Mouse (Mus musculus): ENCODE results near the gene Rtn4rl1. TPM values are rescaled to one million over a fixed set of nuclear protein-coding genes. Genes with fewer than 3 reads are reported as not detected.
A peak's percentile ranks its signal among the peaks of the same experiment; 100 is the strongest.

Gene Rtn4rl1
- polyA plus RNA-seq, 1 experiment from 2014 or later = 2.0 TPM

GRCm38 (mm10) chr11:75161417-75162008 is 32.1 kb upstream of the Rtn4rl1 start:
- H3K36me3 ChIP-seq (replicated peaks; ENCODE audit: control insufficient read depth, insufficient read depth, low read depth, low read length) = peaks cover 9% of the 10 kb centered on the region
- no peak overlapping the region for H3K9ac ChIP-seq (replicated peaks; ENCODE audit: low read length)
- H3K9me3 ChIP-seq (replicated peaks; ENCODE audit: control insufficient read depth, low read length) = no peaks in the 10 kb centered on the region
- H3K4me1 ChIP-seq (ENCODE audit: control insufficient read depth, insufficient read depth, low read length) = peaks cover 8% of the 10 kb centered on the region
- DNase-seq (ENCODE audit: low spot score) (no peak), ATAC-seq (replicated peaks; ENCODE audit: insufficient number of reproducible peaks, low FRiP score, low TSS enrichment, low read depth) (no peak; the same call in 1 of the 2 replicates)
- no peak overlapping the region for H3K27ac ChIP-seq (replicated peaks; ENCODE audit: low read depth, low read length)
- 83% methylated on average over 4 of the region's 4 CpGs for WGBS
- no peak overlapping the region for H3K4me2 ChIP-seq (ENCODE audit: low read depth, low read length)
- peaks cover 28% of the 10 kb centered on the region for H3K27me3 ChIP-seq (ENCODE audit: control insufficient read depth, insufficient read depth, low read length)
- H3K4me3 ChIP-seq (ENCODE audit: low read depth, low read length) = no peak overlapping the region

GRCm38 (mm10) chr11:75162591-75163080 is 30.9 kb upstream of the Rtn4rl1 start:
- Histone ChIP-seq H3K4me2 (ENCODE audit: low read depth, low read length) (no peak overlapping the region), H3K36me3 (replicated peaks; ENCODE audit: control insufficient read depth, insufficient read depth, low read depth, low read length) (peaks cover 9% of the 10 kb centered on the region), H3K9ac (replicated peaks; ENCODE audit: low read length) (no peak overlapping the region), H3K27me3 (ENCODE audit: control insufficient read depth, insufficient read depth, low read length) (peaks cover 39% of the 10 kb centered on the region), H3K9me3 (replicated peaks; ENCODE audit: control insufficient read depth, low read length) (no peaks in the 10 kb centered on the region), H3K4me3 (ENCODE audit: low read depth, low read length) (no peak overlapping the region), H3K27ac (replicated peaks; ENCODE audit: low read depth, low read length) (no peak overlapping the region), H3K4me1 (ENCODE audit: control insufficient read depth, insufficient read depth, low read length) (peaks cover 10% of the 10 kb centered on the region)
- ATAC-seq (replicated peaks; ENCODE audit: insufficient number of reproducible peaks, low FRiP score, low TSS enrichment, low read depth) (no peak), DNase-seq (ENCODE audit: low spot score) (no peak)
- 89% methylated on average over 12 of the region's 12 CpGs for WGBS

GRCm38 (mm10) chr11:75163379-75163778 is 30.2 kb upstream of the Rtn4rl1 start:
- WGBS = 72% methylated on average over 6 of the region's 6 CpGs
- Histone ChIP-seq H3K27me3 (ENCODE audit: control insufficient read depth, insufficient read depth, low read length) (peaks cover 46% of the 10 kb centered on the region), H3K36me3 (replicated peaks; ENCODE audit: control insufficient read depth, insufficient read depth, low read depth, low read length) (peaks cover 9% of the 10 kb centered on the region), H3K9ac (replicated peaks; ENCODE audit: low read length) (no peak overlapping the region), H3K4me2 (ENCODE audit: low read depth, low read length) (no peak overlapping the region), H3K9me3 (replicated peaks; ENCODE audit: control insufficient read depth, low read length) (no peaks in the 10 kb centered on the region), H3K4me1 (ENCODE audit: control insufficient read depth, insufficient read depth, low read length) (peaks cover 11% of the 10 kb centered on the region), H3K4me3 (ENCODE audit: low read depth, low read length) (no peak overlapping the region), H3K27ac (replicated peaks; ENCODE audit: low read depth, low read length) (no peak overlapping the region)
- DNase-seq (ENCODE audit: low spot score) = no peak
- no peak for ATAC-seq (replicated peaks; ENCODE audit: insufficient number of reproducible peaks, low FRiP score, low TSS enrichment, low read depth)

- H3K4me2 ChIP-seq (ENCODE audit: low read depth, low read length) = no peak overlapping the region
- peaks cover 52% of the 10 kb centered on the region for H3K27me3 ChIP-seq (ENCODE audit: control insufficient read depth, insufficient read depth, low read length)
- H3K4me3 ChIP-seq (ENCODE audit: low read depth, low read length) = no peak overlapping the region
- no peak for ATAC-seq (replicated peaks; ENCODE audit: insufficient number of reproducible peaks, low FRiP score, low TSS enrichment, low read depth)
- H3K9ac ChIP-seq (replicated peaks; ENCODE audit: low read length) = no peak overlapping the region
- H3K9me3 ChIP-seq (replicated peaks; ENCODE audit: control insufficient read depth, low read length) = no peaks in the 10 kb centered on the region
- no peak for DNase-seq (ENCODE audit: low spot score)
- peaks cover 9% of the 10 kb centered on the region for H3K36me3 ChIP-seq (replicated peaks; ENCODE audit: control insufficient read depth, insufficient read depth, low read depth, low read length)
- no peak overlapping the region for H3K27ac ChIP-seq (replicated peaks; ENCODE audit: low read depth, low read length)
- WGBS = 69% methylated on average over 2 of the region's 2 CpGs
- H3K4me1 ChIP-seq (ENCODE audit: control insufficient read depth, insufficient read depth, low read length) = peaks cover 15% of the 10 kb centered on the region
These were observed 29.5 kb upstream of the Rtn4rl1 start for GRCm38 (mm10) chr11:75164051-75164450.

GRCm38 (mm10) chr11:75164750-75165149 is 28.8 kb upstream of the Rtn4rl1 start:
- Histone ChIP-seq H3K27ac (replicated peaks; ENCODE audit: low read depth, low read length) (no peak overlapping the region), H3K4me1 (ENCODE audit: control insufficient read depth, insufficient read depth, low read length) (peaks cover 15% of the 10 kb centered on the region), H3K4me2 (ENCODE audit: low read depth, low read length) (peak overlapping the region; percentile 94), H3K4me3 (ENCODE audit: low read depth, low read length) (peak overlapping the region; percentile 44; the same call in 1 of the 2 replicates), H3K9me3 (replicated peaks; ENCODE audit: control insufficient read depth, low read length) (no peaks in the 10 kb centered on the region), H3K36me3 (replicated peaks; ENCODE audit: control insufficient read depth, insufficient read depth, low read depth, low read length) (peaks cover 9% of the 10 kb centered on the region), H3K27me3 (ENCODE audit: control insufficient read depth, insufficient read depth, low read length) (peaks cover 59% of the 10 kb centered on the region), H3K9ac (replicated peaks; ENCODE audit: low read length) (no peak overlapping the region; the same call in none of the 2 replicates)
- 19% methylated on average over 15 of the region's 15 CpGs for WGBS
- DNase-seq (ENCODE audit: low spot score) = no peak
- no peak for ATAC-seq (replicated peaks; ENCODE audit: insufficient number of reproducible peaks, low FRiP score, low TSS enrichment, low read depth)

- Histone ChIP-seq H3K27ac (replicated peaks; ENCODE audit: low read depth, low read length) (no peak overlapping the region), H3K4me2 (ENCODE audit: low read depth, low read length) (peak overlapping the region; percentile 94), H3K9ac (replicated peaks; ENCODE audit: low read length) (peak overlapping the region; percentile 41), H3K27me3 (ENCODE audit: control insufficient read depth, insufficient read depth, low read length) (peaks cover 66% of the 10 kb centered on the region), H3K4me1 (ENCODE audit: control insufficient read depth, insufficient read depth, low read length) (peaks cover 15% of the 10 kb centered on the region), H3K9me3 (replicated peaks; ENCODE audit: control insufficient read depth, low read length) (no peaks in the 10 kb centered on the region), H3K36me3 (replicated peaks; ENCODE audit: control insufficient read depth, insufficient read depth, low read depth, low read length) (peaks cover 6% of the 10 kb centered on the region), H3K4me3 (ENCODE audit: low read depth, low read length) (peak overlapping the region; percentile 44)
- ATAC-seq (replicated peaks; ENCODE audit: insufficient number of reproducible peaks, low FRiP score, low TSS enrichment, low read depth) = no peak
- peak; percentile 64 for DNase-seq (ENCODE audit: low spot score)
- 3% methylated on average over 54 of the region's 54 CpGs for WGBS
These were observed 28.0 kb upstream of the Rtn4rl1 start for GRCm38 (mm10) chr11:75165441-75166192.

- Histone ChIP-seq H3K9me3 (replicated peaks; ENCODE audit: control insufficient read depth, low read length) (no peaks in the 10 kb centered on the region), H3K4me3 (ENCODE audit: low read depth, low read length) (peak overlapping the region; percentile 44), H3K9ac (replicated peaks; ENCODE audit: low read length) (peak overlapping the region; percentile 69), H3K4me2 (ENCODE audit: low read depth, low read length) (peak overlapping the region; percentile 94), H3K27ac (replicated peaks; ENCODE audit: low read depth, low read length) (no peak overlapping the region), H3K36me3 (replicated peaks; ENCODE audit: control insufficient read depth, insufficient read depth, low read depth, low read length) (peaks cover 6% of the 10 kb centered on the region), H3K4me1 (ENCODE audit: control insufficient read depth, insufficient read depth, low read length) (peaks cover 15% of the 10 kb centered on the region), H3K27me3 (ENCODE audit: control insufficient read depth, insufficient read depth, low read length) (peaks cover 73% of the 10 kb centered on the region)
- no peak for DNase-seq (ENCODE audit: low spot score)
- ATAC-seq (replicated peaks; ENCODE audit: insufficient number of reproducible peaks, low FRiP score, low TSS enrichment, low read depth) = no peak
- 4% methylated on average over 55 of the region's 55 CpGs for WGBS
These were observed 27.3 kb upstream of the Rtn4rl1 start for GRCm38 (mm10) chr11:75166193-75166842.

Data from embryonic facial prominence, embryonic 11.5 days (tissue).